Mouse (Mus musculus) heart, embryonic 13.5 days (tissue): ENCODE data around the gene Stk16. TPM values are rescaled to one million over a fixed set of nuclear protein-coding genes. Genes with fewer than 3 reads are reported as not detected.

Experiments used
- ATAC-seq: fragments of 200-750 bp; cut with Nextera tagmentation; 2 replicates; pipeline ENCODE4 v1.8.0; 2017; ENCODE audit warnings: moderate TSS enrichment; ENCODE audit not compliant: insufficient number of reproducible peaks, low FRiP score, low TSS enrichment; ENCODE audit errors: extremely low read depth
- H3K27ac ChIP-seq: fragments of 300-500 bp; sonication (generic); replicated peaks from 2 replicates; pipeline ENCODE4 v1.5.1; 2015; ENCODE audit warnings: moderate library complexity, mild to moderate bottlenecking, inconsistent platforms
- H3K27me3 ChIP-seq: fragments of 300-500 bp; sonication (generic); replicated peaks from 2 replicates; pipeline ENCODE4 v1.6.1; 2015; ENCODE audit warnings: mild to moderate bottlenecking, inconsistent platforms
- H3K36me3 ChIP-seq: fragments of 300-500 bp; sonication (generic); 2 replicates; pipeline ENCODE4 v1.6.1; 2015; ENCODE audit warnings: mild to moderate bottlenecking, inconsistent platforms
- H3K4me1 ChIP-seq: fragments of 300-500 bp; sonication (generic); 2 replicates; pipeline ENCODE4 v1.6.1; 2015; ENCODE audit warnings: inconsistent platforms
- H3K4me2 ChIP-seq: fragments of 300-500 bp; sonication (generic); 2 replicates; pipeline ENCODE4 v1.6.1; 2015; ENCODE audit warnings: inconsistent platforms, mild to moderate bottlenecking, moderate library complexity
- H3K4me3 ChIP-seq: fragments of 300-500 bp; sonication (generic); 2 replicates; pipeline ENCODE4 v1.5.1; 2015; ENCODE audit warnings: moderate library complexity, mild to moderate bottlenecking, inconsistent platforms
- H3K9ac ChIP-seq: fragments of 300-500 bp; sonication (generic); 2 replicates; pipeline ENCODE4 v1.6.1; 2015; ENCODE audit warnings: inconsistent platforms, mild to moderate bottlenecking, moderate library complexity
- H3K9me3 ChIP-seq: fragments of 300-500 bp; sonication (generic); 2 replicates; pipeline ENCODE4 v1.6.1; 2016; ENCODE audit warnings: inconsistent platforms
- WGBS: fragments of 180-500 bp; shearing (Covaris S2); methylation state at CpG from one replicate; pipeline ENCODE4 v1.1.7; 2015; ENCODE audit warnings: mixed read lengths; 5-methylcytosine and 5-hydroxymethylcytosine counted together
- polyA plus RNA-seq: library from polyadenylated mRNA; unstranded; fragments of >200 nt; fragmentation: Nextera tagmentation; extraction: Ambion mirVana; gene quantifications from 2 replicates; pipeline ENCODE4 v1.2.1, GENCODE M21; 2015

Gene Stk16
- polyA plus RNA-seq, 1 experiment from 2014 or later, result 81.2 TPM

DNA sequence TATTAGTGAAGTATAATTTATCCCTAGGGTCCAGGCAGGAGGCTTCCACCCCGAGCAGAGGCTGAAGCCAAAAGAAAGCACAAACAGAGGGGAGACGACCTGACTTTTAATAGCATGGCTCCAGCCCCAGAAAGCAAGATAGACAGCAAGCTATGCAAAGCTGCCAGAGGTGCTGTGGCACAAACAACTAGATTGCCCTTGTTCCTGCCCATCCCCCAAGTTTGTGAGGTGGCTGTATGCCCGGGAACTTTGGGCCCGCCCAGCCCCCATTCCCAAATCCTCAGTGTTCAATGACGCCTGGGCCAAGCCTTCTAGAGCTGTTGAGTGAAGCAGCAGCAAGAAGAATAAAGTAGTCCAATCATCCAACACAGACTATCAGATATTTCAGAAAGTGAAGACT lies 4.2 kb downstream of the Stk16 start:
- H3K4me3 ChIP-seq, result no peak overlapping the region
- H3K27me3 ChIP-seq, result peaks cover 41% of the 10 kb centered on the region
- 72% methylated on average over 5 of the region's 5 CpGs for WGBS
- H3K4me1 ChIP-seq, result peaks cover 55% of the 10 kb centered on the region
- no peak for ATAC-seq
- H3K4me2 ChIP-seq, result no peak overlapping the region
- no peak overlapping the region for H3K27ac ChIP-seq
- no peak overlapping the region for H3K9ac ChIP-seq
- no peaks in the 10 kb centered on the region for H3K9me3 ChIP-seq
- peaks cover 46% of the 10 kb centered on the region for H3K36me3 ChIP-seq

GRCm38 (mm10) chr1:75215785-75216184 lies 5.1 kb downstream of the Stk16 start:
- Histone ChIP-seq H3K9me3 (no peaks in the 10 kb centered on the region), H3K27ac (no peak overlapping the region), H3K4me2 (no peak overlapping the region), H3K9ac (no peak overlapping the region), H3K36me3 (peaks cover 46% of the 10 kb centered on the region), H3K27me3 (peaks cover 49% of the 10 kb centered on the region), H3K4me1 (peaks cover 50% of the 10 kb centered on the region), H3K4me3 (no peak overlapping the region)
- no peak for ATAC-seq
- WGBS, result 92% methylated on average over 9 of the region's 9 CpGs

- Histone ChIP-seq H3K27ac (0 out of 2 replicates have a peak overlapping the region, but pooled peaks have one; percentile 18), H3K4me3 (peak overlapping the region; percentile 68), H3K9ac (no peak overlapping the region; the same call in 1 of the 2 replicates), H3K36me3 (peaks cover 42% of the 10 kb centered on the region), H3K9me3 (no peaks in the 10 kb centered on the region), H3K27me3 (peaks cover 61% of the 10 kb centered on the region), H3K4me1 (peaks cover 40% of the 10 kb centered on the region), H3K4me2 (peak overlapping the region; percentile 99)
- no peak for ATAC-seq
- 67% methylated on average over 13 of the region's 13 CpGs for WGBS
These were observed 6.4 kb downstream of the Stk16 start for GRCm38 (mm10) chr1:75216797-75217585.

DNA sequence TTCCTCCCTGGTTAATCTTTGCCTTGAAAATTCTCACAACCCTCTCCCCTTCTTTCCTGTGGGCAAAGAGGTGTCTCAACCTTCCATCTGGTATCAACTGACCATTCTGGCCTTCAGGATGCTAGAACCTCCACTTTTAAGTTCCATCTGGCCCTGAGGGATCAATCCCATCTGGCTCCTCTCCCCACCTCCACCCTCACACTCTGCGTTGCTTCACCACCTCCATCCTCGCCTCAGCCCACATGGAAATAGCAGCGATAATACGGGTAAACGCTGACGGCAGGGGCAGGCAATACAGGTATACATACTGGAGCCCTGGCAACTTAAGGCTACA lies 7.2 kb downstream of the Stk16 start:
- Histone ChIP-seq H3K27ac (peak overlapping the region; percentile 54; the same call in 1 of the 2 replicates), H3K4me2 (peak overlapping the region; percentile 99), H3K9me3 (no peaks in the 10 kb centered on the region), H3K27me3 (peaks cover 69% of the 10 kb centered on the region), H3K4me1 (peaks cover 33% of the 10 kb centered on the region), H3K9ac (peak overlapping the region; percentile 83), H3K4me3 (peak overlapping the region; percentile 68), H3K36me3 (peaks cover 34% of the 10 kb centered on the region)
- 4% methylated on average over 6 of the region's 6 CpGs for WGBS
- no peak for ATAC-seq

DNA sequence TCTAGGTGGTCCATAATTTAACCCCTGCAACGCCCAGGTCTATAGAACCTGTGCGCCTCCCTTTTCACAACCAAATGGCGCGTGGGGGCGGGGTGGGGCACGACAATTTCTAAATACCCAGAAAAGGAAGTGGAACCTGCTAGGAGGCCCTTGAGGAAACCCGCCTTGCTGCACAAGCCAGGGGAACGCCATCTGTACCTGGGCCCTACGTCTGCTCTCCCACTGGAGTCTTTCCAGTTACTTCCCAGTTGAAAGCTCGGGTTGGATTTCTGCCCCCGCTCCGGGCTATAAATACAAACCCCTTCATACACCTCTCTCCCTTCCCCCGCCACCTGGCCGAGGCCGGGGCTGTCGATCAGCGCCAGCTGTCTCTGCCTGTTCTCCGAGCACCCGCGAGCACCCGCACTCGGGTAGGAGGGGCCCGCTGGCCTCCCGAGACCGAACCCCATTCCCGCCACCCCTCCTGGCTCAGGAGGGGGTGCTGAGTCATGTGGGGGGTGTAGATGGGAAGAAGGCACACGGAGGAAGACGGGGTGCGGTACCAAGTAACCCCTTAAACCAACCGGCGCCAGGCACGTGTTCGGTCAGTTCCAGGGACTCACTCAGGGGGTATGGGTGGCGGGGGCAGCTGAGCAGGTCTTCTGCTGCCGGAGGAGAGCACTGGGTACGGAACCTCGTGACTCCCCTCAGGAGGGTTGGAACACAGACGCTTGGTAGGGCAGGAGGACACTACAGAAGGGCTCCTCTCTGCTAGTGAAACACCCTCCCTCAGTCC lies 7.8 kb downstream of the Stk16 start:
- Histone ChIP-seq H3K9ac (peak overlapping the region; percentile 83), H3K4me3 (peak overlapping the region; percentile 68), H3K4me1 (peaks cover 27% of the 10 kb centered on the region), H3K9me3 (no peaks in the 10 kb centered on the region), H3K27ac (peak overlapping the region; percentile 54), H3K4me2 (peak overlapping the region; percentile 99), H3K27me3 (peaks cover 69% of the 10 kb centered on the region), H3K36me3 (peaks cover 28% of the 10 kb centered on the region)
- 1% methylated on average over 38 of the region's 38 CpGs for WGBS
- ATAC-seq, result peak; percentile 72

DNA sequence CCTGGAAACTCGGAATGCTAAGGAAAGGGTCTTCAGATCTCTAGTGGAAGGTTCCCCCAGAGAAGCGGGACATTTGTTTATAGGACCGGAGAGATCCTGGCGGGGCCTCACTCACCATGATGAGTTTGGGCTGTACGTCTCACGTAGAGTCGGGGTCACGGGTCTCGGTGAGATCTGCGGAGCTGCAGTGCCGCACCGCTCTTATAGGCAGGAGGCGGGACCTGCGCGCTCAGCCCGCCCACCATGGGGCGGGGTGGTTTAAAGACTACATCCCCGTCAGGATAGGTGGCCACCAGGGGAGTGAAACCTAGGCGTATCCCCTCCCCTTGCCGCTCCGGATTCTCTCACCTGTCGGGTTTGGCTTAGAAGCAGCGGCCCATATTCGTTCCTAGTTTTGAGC lies 8.4 kb downstream of the Stk16 start:
- peak overlapping the region; percentile 68 for H3K4me3 ChIP-seq
- peaks cover 69% of the 10 kb centered on the region for H3K27me3 ChIP-seq
- WGBS, result under 1% methylated on average over 24 of the region's 24 CpGs

GRCm38 (mm10) chr1:75219531-75219930 lies 8.9 kb downstream of the Stk16 start, which contains the start of gene Tuba4a:
TSS of gene Tuba4a (minus strand) at chr1:75219865.
- Histone ChIP-seq H3K27ac (peak within 1 kb of the TSS; percentile 54), H3K9me3 (no peaks in the 10 kb centered on the region), H3K4me2 (peak within 1 kb of the TSS; percentile 99), H3K4me1 (peaks cover 24% of the 10 kb centered on the region), H3K9ac (peak within 1 kb of the TSS; percentile 83), H3K4me3 (peak within 1 kb of the TSS; percentile 68), H3K27me3 (peaks cover 72% of the 10 kb centered on the region), H3K36me3 (peaks cover 17% of the 10 kb centered on the region)
- WGBS, result 1% methylated on average over 34 of the region's 34 CpGs
- ATAC-seq, result 0 out of 2 replicates have a peak, but pooled peaks have one; percentile 6

More for the DNA sequence above, 8.4 kb downstream of the Stk16 start:
- Histone ChIP-seq H3K36me3 (peaks cover 21% of the 10 kb centered on the region), H3K27ac (peak overlapping the region; percentile 54), H3K9ac (peak overlapping the region; percentile 83), H3K9me3 (no peaks in the 10 kb centered on the region), H3K4me1 (peaks cover 24% of the 10 kb centered on the region), H3K4me2 (peak overlapping the region; percentile 99)
- ATAC-seq, result peak; percentile 85

DNA sequence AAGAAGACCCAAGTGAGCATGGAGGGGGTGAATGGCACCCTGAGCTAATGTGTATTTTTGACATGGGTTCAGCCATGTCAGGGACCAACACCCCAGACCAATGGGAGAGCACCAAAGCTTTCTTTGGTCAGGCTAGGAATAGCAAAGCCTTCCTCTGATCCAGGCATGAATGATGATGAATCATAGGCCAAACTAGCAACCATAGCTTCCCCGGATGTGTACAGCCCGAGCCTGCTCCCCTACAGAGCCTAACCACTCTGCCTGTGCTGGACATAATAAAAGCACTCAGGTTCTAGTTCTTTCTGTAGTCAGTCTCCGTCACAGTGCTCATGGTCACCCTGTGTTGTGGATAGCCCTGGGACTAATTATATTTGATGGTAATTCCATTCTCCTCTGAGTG lies 10.9 kb downstream of the Stk16 start:
- Histone ChIP-seq H3K27me3 (peaks cover 64% of the 10 kb centered on the region), H3K27ac (no peak overlapping the region), H3K4me2 (no peak overlapping the region), H3K9ac (no peak overlapping the region), H3K4me1 (peaks cover 38% of the 10 kb centered on the region), H3K9me3 (no peaks in the 10 kb centered on the region), H3K4me3 (no peak overlapping the region), H3K36me3 (no peaks in the 10 kb centered on the region)
- no peak for ATAC-seq
- WGBS, result 75% methylated on average over 3 of the region's 3 CpGs

DNA sequence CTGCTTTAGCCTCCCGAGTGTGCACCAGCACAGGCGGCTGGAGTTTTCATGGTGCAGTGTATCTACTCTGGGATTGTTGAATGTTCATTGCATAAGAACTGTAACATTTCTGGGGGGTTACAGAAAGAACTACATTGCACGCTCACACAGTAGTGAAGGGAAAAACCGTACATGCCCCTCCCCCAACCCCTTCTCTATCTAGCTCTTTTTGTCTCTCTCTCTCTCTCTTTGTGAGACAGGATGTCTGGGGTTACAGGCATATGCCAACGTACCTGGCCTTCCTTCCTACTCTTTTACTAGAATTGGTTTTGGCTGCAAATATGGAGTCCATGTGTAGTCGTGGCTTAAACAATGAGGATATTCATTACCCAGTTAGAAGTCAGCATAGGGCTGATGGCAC lies 12.3 kb downstream of the Stk16 start:
- WGBS, result 65% methylated on average over 6 of the region's 6 CpGs
- no peak overlapping the region for H3K27ac ChIP-seq
- H3K4me1 ChIP-seq, result peaks cover 44% of the 10 kb centered on the region

DNA sequence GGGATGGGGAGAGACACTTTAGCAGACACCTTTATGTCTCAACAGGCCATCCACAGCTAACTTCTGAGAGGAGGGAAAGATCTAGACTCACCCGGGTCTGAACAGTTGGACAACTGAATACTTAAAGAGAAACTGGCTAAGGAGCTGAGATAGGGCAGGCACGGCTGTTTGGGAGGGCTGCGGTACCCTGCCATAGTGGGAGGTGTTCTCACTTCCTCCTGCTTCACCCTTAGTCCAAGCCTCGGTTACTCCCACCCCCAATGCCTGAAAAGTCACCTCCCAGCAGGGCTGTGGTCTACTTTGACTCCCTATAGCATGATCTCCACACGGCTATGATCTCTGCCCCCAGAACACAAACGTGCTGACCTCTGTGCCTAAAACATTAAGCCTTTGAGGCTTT lies 12.9 kb downstream of the Stk16 start:
- 52% methylated on average over 6 of the region's 6 CpGs for WGBS

More for the DNA sequence above, 12.3 kb downstream of the Stk16 start:
- ATAC-seq, result no peak
- H3K4me2 ChIP-seq, result no peak overlapping the region
- peaks cover 50% of the 10 kb centered on the region for H3K27me3 ChIP-seq
- no peaks in the 10 kb centered on the region for H3K36me3 ChIP-seq
- H3K9ac ChIP-seq, result no peak overlapping the region
- H3K4me3 ChIP-seq, result no peak overlapping the region
- no peaks in the 10 kb centered on the region for H3K9me3 ChIP-seq

GRCm38 (mm10) chr1:75225473-75225872 lies 14.8 kb downstream of the Stk16 start:
- Histone ChIP-seq H3K4me3 (no peak overlapping the region), H3K9me3 (no peaks in the 10 kb centered on the region), H3K27ac (no peak overlapping the region), H3K4me1 (peaks cover 30% of the 10 kb centered on the region), H3K27me3 (peaks cover 26% of the 10 kb centered on the region), H3K9ac (no peak overlapping the region), H3K4me2 (no peak overlapping the region), H3K36me3 (no peaks in the 10 kb centered on the region)
- 39% methylated on average over 3 of the region's 3 CpGs for WGBS
- no peak for ATAC-seq

More for the DNA sequence above, 12.9 kb downstream of the Stk16 start:
- Histone ChIP-seq H3K27ac (no peak overlapping the region), H3K4me3 (no peak overlapping the region), H3K4me1 (peaks cover 39% of the 10 kb centered on the region), H3K36me3 (no peaks in the 10 kb centered on the region), H3K4me2 (no peak overlapping the region), H3K9ac (no peak overlapping the region), H3K9me3 (no peaks in the 10 kb centered on the region), H3K27me3 (peaks cover 44% of the 10 kb centered on the region)
- ATAC-seq, result no peak
